Mouse (Mus musculus): ENCODE data around the gene Zfp354c.

Zfp354c gene

DNA sequence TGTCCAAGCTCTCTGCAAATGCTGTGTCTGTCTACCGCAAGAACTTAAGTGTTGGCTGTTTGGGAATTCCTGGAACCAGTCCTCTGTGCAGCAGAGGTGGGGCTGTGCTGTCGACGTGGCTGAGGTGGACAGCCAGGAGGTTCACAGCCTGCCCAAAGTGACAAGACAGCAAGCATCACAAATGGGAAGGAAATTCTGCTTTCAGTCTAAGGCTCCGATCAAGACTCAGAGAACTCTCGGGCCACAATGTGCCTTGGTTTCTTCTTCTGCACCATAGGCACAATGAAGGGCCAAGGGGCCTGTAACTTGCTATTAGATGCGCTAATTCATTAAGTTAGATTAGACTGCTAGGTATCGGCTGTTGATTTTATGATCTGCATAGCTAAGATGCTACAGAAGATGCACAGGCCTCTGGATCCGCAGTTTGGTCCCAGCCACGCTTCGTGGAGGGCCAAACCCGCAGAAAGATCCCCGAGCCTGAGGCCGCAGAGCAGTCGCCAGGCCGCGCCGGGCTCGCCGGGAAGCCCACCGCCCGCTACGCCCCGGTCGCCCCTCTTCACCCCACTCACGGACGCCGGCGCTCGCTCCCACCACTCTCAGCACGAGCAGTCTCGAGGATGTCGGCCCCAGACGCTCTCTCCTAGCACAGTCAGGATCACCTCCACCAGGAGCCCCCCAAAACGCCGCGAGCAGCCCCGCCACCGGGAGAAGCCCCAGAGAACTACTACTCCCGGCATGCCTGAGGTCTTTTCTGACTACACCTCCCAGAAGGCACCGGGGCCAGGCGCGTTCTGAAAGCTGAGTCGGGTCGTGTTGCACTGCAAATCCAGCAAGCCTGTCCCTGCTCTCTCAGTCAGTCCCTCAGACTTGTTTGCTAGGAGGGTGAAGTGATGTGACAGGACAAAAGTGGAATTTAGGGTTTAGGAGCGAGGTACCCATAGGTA is at the start of gene Zfp354c:
Gene Zfp354c, minus strand, starts transcription at position 715 of the 944 bp plus-strand sequence.
- in situ Hi-C loops (cut with MboI; ENCODE audit: unreplicated experiment in 2 of 2), result loop anchor here in 1 of 2 experiments (25.0 kb wide), 2 partner anchors 590 to 690 kb away; partner anchors contain the start of genes Ltc4s and Tbc1d9b

DNA sequence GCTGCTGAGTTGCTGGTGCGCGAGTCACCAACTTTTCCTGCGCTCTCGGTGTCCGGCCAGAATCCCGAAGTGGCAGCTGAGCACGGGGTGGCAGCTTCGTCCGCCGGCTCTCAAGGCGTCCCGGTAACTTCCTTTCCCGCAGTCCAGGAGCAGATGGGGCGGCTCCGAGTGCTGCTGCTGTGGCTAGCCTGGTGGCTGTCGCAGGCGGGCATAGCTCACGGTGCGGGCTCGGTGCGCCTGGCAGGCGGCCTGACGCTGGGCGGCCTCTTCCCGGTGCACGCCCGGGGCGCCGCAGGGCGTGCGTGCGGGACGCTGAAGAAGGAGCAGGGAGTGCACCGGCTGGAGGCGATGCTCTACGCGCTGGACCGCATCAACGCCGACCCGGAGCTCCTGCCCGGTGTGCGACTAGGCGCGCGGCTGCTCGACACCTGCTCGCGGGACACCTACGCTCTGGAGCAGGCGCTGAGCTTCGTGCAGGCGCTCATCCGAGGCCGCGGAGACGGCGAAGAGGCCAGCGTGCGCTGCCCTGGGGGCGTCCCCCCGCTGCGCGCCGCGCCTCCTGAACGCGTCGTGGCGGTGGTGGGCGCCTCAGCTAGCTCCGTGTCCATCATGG is 23.6 kb upstream of the Zfp354c start:
- in situ Hi-C loops (cut with MboI; ENCODE audit: unreplicated experiment in 2 of 2), result no loop called here

DNA sequence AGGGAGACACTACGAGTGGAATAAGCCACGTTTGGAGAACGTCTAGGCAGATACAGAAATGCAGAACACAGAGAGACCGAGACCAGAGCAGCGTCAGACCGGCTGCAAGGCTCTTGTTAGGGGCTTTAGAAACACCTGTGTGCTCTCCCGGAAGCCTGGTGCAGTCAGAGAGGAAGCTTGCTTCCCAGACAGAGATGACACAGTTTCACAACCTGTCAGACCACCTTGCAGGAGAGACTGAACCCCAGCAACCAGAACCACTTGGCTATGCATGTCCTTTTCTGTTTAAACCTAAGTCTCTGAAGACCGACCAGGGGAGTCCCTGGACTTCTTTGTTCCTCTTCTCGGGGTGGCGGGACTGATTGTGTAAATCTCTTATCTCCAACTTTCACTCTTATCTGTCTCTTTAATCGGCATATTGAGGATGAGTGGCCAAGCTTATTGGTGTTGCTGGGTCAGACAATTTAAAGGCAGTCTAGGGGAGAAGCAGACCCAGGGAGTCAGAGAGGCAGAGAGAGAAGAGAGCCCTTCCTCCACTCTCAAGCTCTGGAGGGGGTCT is 22.7 kb upstream of the Zfp354c start, which contains the start of gene Grm6:
Gene Grm6, plus strand, starts transcription at position 509 of the 559 bp plus-strand sequence.
- in situ Hi-C loops (cut with MboI; ENCODE audit: unreplicated experiment in 2 of 2), result no loop called here

DNA sequence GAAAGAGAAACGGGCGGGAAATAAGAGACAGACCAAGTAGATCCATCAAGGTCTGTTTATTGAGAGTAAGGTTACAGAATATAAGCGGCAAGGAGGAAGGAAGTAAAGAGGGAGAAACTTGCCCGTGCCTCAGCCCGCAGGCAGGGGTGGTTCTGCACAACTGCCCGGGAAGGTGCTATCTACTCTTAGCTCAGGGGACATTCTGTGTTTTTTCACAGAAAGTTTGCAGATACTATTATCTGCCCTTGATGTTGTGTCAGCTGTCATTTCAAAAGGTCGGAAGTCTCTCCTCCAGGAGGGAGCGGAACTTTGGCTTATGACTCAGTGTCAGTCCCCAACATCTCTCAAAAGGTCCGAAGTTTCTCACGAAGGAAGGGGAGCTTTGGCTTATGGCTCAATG is 21.8 kb upstream of the Zfp354c start:
- in situ Hi-C loops (cut with MboI; ENCODE audit: unreplicated experiment in 2 of 2), result loop anchor here in 1 of 2 experiments (25.0 kb wide), 2 partner anchors 612 to 712 kb away; partner anchors contain the start of genes Ltc4s and Tbc1d9b

DNA sequence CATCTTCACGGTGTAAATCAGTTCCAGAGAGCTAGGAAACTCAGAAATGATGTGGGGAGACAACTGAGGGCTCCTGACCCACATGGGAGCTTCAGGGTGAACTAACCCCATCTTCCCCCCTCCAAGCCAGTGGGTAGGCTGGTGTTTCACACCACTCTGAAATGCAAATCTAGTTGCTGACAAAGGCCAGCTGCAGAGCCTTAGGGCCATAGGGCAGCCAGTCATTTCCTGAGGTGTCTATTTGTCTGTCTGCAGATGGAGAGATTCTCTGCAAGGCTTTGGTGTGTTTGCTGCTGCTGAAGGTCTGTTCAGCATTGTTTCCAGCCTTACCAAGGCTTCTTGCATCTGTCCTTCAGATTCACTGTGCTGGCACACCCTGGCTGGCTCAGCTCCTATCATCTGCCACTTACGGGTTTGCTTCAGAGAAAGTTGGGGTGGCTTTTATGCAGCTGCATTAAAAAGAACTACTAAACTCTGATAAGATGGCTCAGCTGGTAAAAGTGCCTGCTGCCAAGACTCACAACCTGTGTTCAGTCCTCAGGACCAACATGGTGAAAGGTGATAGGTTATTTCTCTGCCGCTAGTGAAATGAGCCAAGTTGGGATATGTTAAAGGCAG is 21.1 kb upstream of the Zfp354c start:
- in situ Hi-C loops (cut with MboI; ENCODE audit: unreplicated experiment in 2 of 2), result loop anchor here in 1 of 2 experiments (25.0 kb wide), 2 partner anchors 611 to 711 kb away; partner anchors contain the start of genes Ltc4s and Tbc1d9b

DNA sequence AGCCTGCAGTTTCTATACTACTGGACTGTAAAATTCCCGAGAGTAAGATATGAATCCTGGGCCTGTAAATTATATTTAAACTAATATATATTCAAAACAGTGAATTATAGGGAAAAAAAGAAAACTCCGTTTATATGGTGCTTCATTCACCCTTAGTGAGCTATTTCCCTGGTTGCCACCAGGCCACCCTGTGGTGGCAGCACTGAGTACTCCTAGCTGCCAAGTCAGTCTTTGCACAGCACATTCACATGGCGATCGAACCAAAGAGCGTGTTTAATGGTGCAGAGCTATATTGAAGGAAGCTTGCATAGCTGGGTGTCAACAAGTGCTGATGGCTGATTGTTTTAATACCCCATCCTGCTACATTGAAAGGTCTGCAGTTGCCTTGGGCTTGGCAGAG is 19.5 kb upstream of the Zfp354c start:
- in situ Hi-C loops (cut with MboI; ENCODE audit: unreplicated experiment in 2 of 2), result loop anchor here in 1 of 2 experiments (25.0 kb wide), 2 partner anchors 610 to 710 kb away; partner anchors contain the start of genes Ltc4s and Tbc1d9b

DNA sequence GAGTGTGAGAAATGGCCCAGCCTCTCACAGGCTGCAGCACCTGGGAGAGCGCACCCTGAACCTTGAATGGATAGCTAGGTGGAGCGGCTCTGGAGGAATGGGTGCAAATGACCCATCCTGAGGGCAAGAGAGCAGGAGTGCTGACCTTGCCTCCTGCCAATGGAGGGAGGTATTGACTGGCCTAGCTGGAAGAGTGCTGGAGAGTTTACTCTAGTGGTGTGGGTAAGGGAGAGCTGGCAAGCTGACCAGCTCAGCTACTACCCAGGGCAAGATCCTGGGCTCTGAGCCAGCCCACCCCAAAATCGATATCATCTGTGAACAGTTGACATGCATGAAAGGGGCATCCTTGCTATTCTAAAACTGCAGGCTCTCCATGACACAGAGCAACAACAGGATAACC is 18.4 kb upstream of the Zfp354c start:
- in situ Hi-C loops (cut with MboI; ENCODE audit: unreplicated experiment in 2 of 2), result loop anchor here in 1 of 2 experiments (25.0 kb wide), 2 partner anchors 609 to 709 kb away; partner anchors contain the start of genes Ltc4s and Tbc1d9b

DNA sequence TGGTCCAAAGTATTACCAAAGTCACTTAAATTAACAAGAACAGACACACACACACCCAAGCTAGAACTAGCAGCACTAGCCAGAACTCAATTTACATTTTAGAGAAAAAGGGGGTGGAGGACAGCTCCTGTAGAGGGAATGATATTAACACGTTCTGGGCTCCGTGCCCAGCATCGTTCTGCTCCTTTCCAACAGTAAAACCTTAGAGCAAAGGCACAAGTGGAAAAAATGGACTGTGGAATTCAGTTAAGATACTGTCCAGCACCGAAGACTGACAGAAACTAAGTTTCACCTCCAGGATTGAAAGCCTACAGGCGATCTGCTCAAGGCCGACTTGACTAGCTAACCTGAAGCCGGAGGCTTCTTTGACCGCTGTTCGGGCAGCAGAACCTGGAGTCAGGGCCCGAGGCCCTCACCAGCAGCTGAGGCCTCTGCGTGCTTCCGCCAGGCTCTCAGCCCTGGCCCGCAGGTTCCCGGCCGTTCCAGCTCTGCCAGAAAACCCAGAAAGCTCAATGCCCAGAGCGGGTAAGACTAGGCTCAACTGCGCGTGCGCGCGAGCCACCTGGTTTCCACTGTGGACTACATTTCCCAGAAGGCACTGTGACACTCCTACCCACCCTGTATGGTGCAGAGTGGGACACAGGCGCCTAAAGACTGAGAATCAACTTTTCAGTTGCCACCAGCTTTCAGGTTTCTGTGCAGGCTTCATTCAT is 13.7 kb upstream of the Zfp354c start, which contains the start of gene Zfp879:
Gene Zfp879, minus strand, starts transcription at position 530 of the 713 bp plus-strand sequence.
- in situ Hi-C loops (cut with MboI; ENCODE audit: unreplicated experiment in 2 of 2), result loop anchor here in 1 of 2 experiments (25.0 kb wide), 2 partner anchors 604 to 704 kb away; partner anchors contain the start of genes Ltc4s and Tbc1d9b

DNA sequence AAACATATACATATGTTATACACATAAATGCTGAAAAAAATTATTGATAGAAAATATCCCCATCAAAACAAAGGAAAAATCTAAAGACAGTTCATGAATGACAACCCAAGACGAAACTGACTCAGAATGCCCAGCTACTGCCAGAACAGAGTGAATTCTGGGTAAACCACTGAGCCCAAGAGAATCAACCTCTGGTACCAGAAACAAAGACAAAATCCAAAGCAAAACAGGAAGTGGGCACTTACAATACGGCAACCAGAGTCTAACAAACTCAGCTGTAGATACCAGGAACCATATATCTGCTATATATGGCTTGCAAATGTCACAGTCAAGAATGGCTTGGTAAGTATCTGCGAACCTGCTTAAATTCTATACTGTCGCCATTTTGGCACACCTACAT is 8.2 kb upstream of the Zfp354c start:
- in situ Hi-C loops (cut with MboI; ENCODE audit: unreplicated experiment in 2 of 2), result loop anchor here in 1 of 2 experiments (25.0 kb wide), 2 partner anchors 598 to 698 kb away; partner anchors contain the start of genes Ltc4s and Tbc1d9b

DNA sequence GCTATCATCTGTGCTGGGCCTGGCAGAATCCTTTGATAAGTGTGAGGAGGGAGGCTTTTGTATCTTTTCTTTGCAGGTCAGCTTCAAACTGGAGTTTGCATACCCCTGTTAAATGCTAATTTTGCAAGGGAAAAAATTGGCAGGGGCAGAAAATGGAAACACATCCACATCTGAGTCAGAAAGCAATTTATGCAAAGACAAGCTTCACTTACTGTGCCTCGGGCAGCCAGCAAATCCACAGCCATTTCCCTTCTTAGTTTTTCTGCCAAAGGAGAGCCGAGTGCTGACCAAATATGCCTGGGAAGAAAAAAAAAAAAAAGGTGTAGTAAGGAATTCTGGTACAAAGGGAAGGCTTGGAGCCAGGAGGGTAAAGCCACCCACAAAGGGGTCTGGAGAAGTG is 1.3 kb downstream of the Zfp354c start:
- in situ Hi-C loops (cut with MboI; ENCODE audit: unreplicated experiment in 2 of 2), result loop anchor here in 1 of 2 experiments (25.0 kb wide), 2 partner anchors 589 to 689 kb away; partner anchors contain the start of genes Ltc4s and Tbc1d9b

DNA sequence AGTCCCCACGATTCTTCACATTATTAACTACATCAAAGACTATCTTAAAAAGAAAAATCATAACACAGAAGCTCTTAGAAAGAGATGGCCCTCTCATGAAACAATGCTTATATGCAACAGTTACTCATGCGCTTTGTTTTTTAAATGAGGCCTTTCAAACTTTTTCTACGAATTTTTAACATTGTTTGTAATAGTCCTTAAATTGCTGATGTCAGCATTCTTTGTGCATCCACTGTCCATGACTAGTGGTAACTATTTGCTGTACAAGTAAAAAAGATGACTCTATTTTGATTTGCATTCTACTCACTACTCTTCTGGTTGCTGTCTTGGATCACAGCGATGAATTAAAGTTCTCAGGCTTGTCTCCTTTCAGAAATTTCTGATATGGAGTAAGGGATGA is 13.3 kb downstream of the Zfp354c start:
- in situ Hi-C loops (cut with MboI; ENCODE audit: unreplicated experiment in 2 of 2), result loop anchor here in 1 of 2 experiments (25.0 kb wide), 1 partner anchor 448 kb away; the partner anchor contains the start of genes BC049762 and Clk4

DNA sequence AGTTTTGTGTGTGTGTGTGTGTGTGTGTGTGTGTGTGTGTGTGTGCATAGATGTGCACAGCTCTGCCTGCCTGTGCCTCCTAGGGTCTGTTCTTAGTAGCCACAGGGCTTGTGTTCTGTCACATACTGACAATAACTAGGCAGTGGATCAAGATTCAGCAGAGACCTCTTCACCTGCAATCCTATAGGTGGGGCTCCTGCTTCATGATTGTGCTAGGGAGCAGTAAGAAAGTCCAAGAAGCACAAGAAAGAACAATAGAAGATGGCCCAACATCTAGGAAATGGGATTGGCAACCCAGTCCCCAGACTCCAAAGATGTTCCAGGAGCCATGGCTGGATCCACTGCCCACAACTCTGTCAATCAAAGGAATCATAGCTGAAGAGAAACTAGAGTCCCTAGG is 28.7 kb downstream of the Zfp354c start:
- in situ Hi-C loops (cut with MboI; ENCODE audit: unreplicated experiment in 2 of 2), result no loop called here

DNA sequence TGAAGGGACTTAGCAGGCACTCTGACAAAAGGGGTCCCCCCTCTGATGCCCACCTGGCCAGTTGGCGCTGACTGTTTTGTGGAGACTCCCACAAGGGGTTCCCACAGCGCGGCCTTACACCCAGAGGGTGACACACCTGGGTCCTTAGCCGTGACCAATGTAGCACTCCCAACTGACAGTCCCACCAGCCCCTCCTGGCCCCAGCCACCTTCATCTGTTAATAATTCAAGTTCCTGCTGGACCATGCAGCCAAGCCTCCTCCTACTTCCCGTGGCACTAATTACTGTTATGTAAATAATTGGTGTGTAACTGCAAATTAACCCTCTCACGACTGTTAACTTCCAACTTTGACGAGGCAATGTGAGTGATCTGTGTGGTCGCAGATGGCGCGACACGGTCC is 29.9 kb downstream of the Zfp354c start:
- in situ Hi-C loops (cut with MboI; ENCODE audit: unreplicated experiment in 2 of 2), result no loop called here

DNA sequence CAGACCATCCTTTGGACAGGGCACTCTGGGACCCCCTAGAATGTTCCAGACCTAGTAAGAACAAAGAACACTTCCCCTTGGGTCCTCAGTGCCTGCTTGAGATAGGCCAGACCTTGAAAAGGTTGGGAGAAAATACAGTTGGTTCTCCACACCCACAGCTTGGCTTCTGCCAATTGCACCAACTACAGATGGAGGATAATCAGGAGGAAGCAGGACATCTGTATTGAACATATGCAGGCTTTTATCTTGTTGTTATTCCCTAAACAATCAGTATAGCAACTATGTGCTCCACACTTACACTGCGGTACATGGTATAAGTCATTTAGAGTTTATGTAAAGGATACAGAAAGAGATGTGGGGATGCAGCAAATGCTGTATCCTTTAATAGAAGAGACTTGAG is 56.5 kb downstream of the Zfp354c start:
- in situ Hi-C loops (cut with MboI; ENCODE audit: unreplicated experiment in 2 of 2), result loop anchor here (10.0 to 25.0 kb wide), 5 partner anchors 114 to 784 kb away; partner anchors contain the start of gene Zfp454 (in 1 of the 2)

DNA sequence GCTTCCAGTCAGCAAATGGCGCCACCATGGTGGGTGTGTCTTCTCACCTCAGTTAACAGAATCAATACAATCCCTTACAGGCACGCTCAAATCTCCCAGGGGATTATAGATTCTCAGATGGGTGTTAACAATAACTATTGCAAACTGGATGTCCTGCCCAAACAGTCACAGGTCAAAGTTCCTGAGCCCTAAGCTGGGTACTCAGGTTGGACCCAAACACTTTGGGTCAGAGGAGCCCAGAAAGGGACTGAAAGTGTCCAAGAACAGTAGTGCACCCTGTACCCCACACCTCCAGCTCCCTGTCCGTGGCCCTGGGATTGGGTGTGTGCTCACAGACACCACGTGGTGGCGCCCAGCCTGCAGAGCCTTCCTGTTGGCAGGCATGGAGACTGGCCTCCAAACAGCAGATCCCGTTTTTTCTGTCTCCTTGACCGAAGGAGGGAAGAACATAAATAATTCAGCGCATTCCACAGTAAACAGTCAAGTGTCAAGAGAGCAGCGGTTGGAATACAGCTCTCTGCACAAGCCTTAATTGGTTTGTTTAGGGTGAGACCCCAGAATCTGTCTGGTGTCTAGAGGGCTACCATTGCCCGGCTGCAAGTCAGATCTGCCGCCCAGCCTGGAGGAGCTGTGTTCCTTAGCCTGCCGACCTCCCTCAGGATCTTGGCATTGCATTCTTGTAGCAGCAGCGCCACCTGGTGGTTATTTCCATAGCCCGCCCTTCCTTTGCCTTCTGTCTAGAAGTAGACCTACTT is 58.4 kb downstream of the Zfp354c start:
- in situ Hi-C loops (cut with MboI; ENCODE audit: unreplicated experiment in 2 of 2), result loop anchor here (5.0 to 25.0 kb wide), 8 partner anchors 266 to 782 kb away; no protein-coding TSS in a partner anchor

DNA sequence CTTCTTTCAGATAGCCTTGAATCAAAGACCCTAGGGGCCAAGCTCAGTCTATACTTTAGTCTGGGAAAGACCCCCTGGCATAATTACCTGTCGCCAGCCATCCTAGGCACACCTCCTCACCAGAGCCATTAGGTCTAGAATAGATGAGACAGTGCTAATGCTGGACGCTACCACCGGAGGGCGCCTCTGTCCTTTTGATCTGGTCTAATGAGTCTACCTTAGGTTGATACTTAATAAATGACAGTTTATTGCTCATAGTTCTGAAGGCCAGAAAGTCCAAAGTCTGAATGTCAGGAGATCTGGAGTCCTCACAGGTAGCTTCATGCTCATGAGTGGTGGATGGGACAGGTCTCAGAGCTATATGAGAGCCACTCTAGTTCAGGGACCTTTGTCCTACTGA is 60.5 kb downstream of the Zfp354c start:
- in situ Hi-C loops (cut with MboI; ENCODE audit: unreplicated experiment in 2 of 2), result loop anchor here (5.0 to 25.0 kb wide), 8 partner anchors 268 to 780 kb away; no protein-coding TSS in a partner anchor

DNA sequence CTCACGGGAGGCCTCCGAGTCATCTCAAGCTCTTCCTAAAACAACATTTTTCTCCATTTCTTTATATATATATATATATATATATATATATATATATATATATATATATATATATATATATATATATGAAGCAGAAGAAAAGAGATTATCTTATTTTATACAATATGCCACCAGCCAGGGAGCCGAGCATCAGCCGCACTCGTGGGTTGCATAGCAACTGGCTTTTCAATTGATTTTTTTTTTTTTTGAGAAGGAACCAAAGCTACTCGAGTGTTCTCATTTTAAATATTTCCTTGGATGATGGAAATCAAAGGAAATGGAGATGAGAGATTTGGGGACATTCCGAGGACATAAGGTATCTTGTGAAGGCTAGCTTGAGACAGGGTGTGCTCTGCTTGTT is 61.1 kb downstream of the Zfp354c start:
- in situ Hi-C loops (cut with MboI; ENCODE audit: unreplicated experiment in 2 of 2), result loop anchor here (5.0 to 25.0 kb wide), 8 partner anchors 268 to 779 kb away; no protein-coding TSS in a partner anchor

All from v-Abl transformed pro-B cells (cell line).